Mouse (Mus musculus) myocyte (in vitro differentiated cells): Measurements from ENCODE around the gene Cryab. TPM values are rescaled to one million over a fixed set of nuclear protein-coding genes. Genes with fewer than 3 reads are reported as not detected.

Source experiments
- H3K27me3 ChIP-seq: one replicate; pipeline ENCODE4 v1.6.1; 2011; ENCODE audit not compliant: control insufficient read depth, insufficient read depth, insufficient read length
- H3K36me3 ChIP-seq: one replicate; pipeline ENCODE4 v1.6.1; 2011; ENCODE audit not compliant: control insufficient read depth, insufficient read depth
- H3K4me2 ChIP-seq: one replicate; pipeline ENCODE4 v1.6.1; 2011; ENCODE audit warnings: low read depth, control low read depth
- H3K4me3 ChIP-seq: one replicate; pipeline ENCODE4 v1.5.1; 2011; ENCODE audit warnings: mild to moderate bottlenecking, control low read depth, moderate library complexity
- H3K79me2 ChIP-seq: one replicate; pipeline ENCODE4 v1.6.1; 2011; ENCODE audit not compliant: control insufficient read depth, insufficient read depth
- H3ac ChIP-seq: one replicate; pipeline ENCODE4 v1.6.1; 2011; ENCODE audit not compliant: control insufficient read depth, insufficient read length
- CEBPB ChIP-seq: IDR thresholded peaks from 2 replicates; pipeline ENCODE4 v1.6.1; 2011; ENCODE audit warnings: mild to moderate bottlenecking, moderate library complexity; ENCODE audit not compliant: poor library complexity, insufficient read depth, severe bottlenecking
- E2F4 ChIP-seq: IDR thresholded peaks from one replicate; pipeline ENCODE4 v1.6.1; 2011; ENCODE audit warnings: mild to moderate bottlenecking, control low read depth, moderate library complexity; ENCODE audit not compliant: insufficient read depth
- MAX ChIP-seq: IDR thresholded peaks from one replicate; pipeline ENCODE4 v1.6.1; 2011; ENCODE audit warnings: low read depth, mild to moderate bottlenecking, control low read depth
- MYOD1 ChIP-seq, 3 experiments: IDR thresholded peaks; one replicate each; pipeline ENCODE4 v1.6.1; 2011; ENCODE audit warnings: control low read depth in 2 of 3, low read depth in 2 of 3, mild to moderate bottlenecking in 2 of 3, moderate library complexity in 1 of 3; ENCODE audit not compliant: insufficient read length in 2 of 3, control insufficient read depth in 1 of 3
- MYOG ChIP-seq, 3 experiments: IDR thresholded peaks; one replicate each; pipeline ENCODE4 v1.6.1; 2011; ENCODE audit warnings: control low read depth in 2 of 3, low read depth in 2 of 3, mild to moderate bottlenecking in 2 of 3; ENCODE audit not compliant: insufficient read length in 2 of 3, control insufficient read depth in 1 of 3, insufficient read depth in 1 of 3
- POLR2A ChIP-seq: IDR thresholded peaks from one replicate; pipeline ENCODE4 v1.6.1; 2011; ENCODE audit warnings: low read depth, mild to moderate bottlenecking, control low read depth, moderate library complexity; ENCODE audit not compliant: insufficient read length
- POLR2AphosphoS2 ChIP-seq: IDR thresholded peaks from one replicate; pipeline ENCODE4 v1.6.1; 2011; ENCODE audit warnings: low read depth, control low read depth; ENCODE audit not compliant: insufficient read length
- REST ChIP-seq: IDR thresholded peaks from one replicate; pipeline ENCODE4 v1.6.1; 2011; ENCODE audit warnings: mild to moderate bottlenecking, control low read depth, moderate library complexity; ENCODE audit not compliant: insufficient read depth, insufficient read length
- SRF ChIP-seq: IDR thresholded peaks from one replicate; pipeline ENCODE4 v1.6.1; 2011; ENCODE audit warnings: low read depth; ENCODE audit not compliant: control insufficient read depth, insufficient read length
- TCF12 ChIP-seq: IDR thresholded peaks from one replicate; pipeline ENCODE4 v1.6.1; 2011; ENCODE audit warnings: mild to moderate bottlenecking, control low read depth; ENCODE audit not compliant: poor library complexity, insufficient read depth, severe bottlenecking
- TCF3 ChIP-seq: IDR thresholded peaks from one replicate; pipeline ENCODE4 v1.6.1; 2011; ENCODE audit warnings: low read depth, control low read depth; ENCODE audit not compliant: insufficient read length
- USF1 ChIP-seq: IDR thresholded peaks from one replicate; pipeline ENCODE4 v1.6.1; 2011; ENCODE audit warnings: low read depth, mild to moderate bottlenecking, control low read depth, moderate library complexity
- polyA plus RNA-seq: library from polyadenylated mRNA; unstranded; fragments of >200 nt; fragmentation: generic; extraction: Trizol; gene quantifications from one replicate; pipeline ENCODE4 v1.2.1, GENCODE M21; 2012; ENCODE audit warnings: missing spikeins

Cryab gene
- polyA plus RNA-seq, 1 experiment = 915 TPM

DNA sequence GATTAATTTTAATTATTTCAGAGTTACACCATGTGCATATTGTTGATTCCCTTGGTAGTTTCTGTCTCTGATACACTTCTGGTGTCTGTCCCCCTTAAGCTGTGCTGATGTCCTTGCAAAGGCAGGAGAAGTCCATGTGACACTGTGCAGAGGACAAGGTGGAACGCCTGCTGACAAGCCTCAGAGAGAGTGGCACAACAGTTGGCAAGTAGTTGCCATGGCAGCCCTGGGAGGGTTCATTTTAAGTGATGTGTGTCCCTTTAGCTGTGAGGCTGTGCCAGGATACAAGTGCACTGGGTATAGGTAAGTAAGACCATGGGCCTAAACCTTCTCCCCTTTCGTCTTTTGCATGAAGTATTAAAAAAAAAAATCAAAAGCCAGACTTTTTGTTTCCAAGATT lies 18.9 kb downstream of the Cryab start:
- Histone ChIP-seq H3K4me2 (no peak overlapping the region), H3ac (no peak overlapping the region), H3K79me2 (peaks cover 3% of the 10 kb centered on the region), H3K4me3 (no peak overlapping the region), H3K36me3 (no peaks in the 10 kb centered on the region), H3K27me3 (no peaks in the 10 kb centered on the region)
- TF ChIP-seq MYOG (IDR thresholded peaks at IDR 0.05; ENCODE audit: control insufficient read depth in 1 of 3, insufficient read depth in 1 of 3, insufficient read length in 2 of 3, low read depth in 2 of 3) (no peak), USF1 (no peak), POLR2AphosphoS2 (no peak), POLR2A (no peak), SRF (no peak), TCF3 (no peak), CEBPB (no peak), MAX (no peak), E2F4 (no peak), REST (no peak), MYOD1 (IDR thresholded peaks at IDR 0.05; ENCODE audit: control insufficient read depth in 1 of 3, insufficient read length in 2 of 3, low read depth in 2 of 3) (no peak), TCF12 (no peak)

DNA sequence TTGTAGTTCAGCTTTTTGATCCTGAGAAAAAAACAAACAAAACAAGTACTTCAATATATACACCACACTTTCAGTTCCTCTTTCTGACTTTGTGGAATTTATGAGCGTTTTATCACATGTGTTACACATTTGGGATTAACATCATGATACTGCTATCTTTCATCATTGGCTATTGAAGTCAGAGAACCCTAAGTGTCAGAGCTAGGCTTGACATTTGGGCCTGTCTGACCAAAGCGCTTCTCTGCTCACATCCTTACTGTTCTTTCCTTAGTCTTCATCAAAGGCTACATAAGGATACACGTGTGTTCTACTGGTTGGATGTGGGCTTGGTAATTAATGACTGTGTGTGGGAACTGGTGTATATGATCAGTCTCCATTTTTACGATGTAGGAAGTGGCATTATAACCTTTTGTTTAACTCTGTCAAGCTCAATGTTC lies 22.9 kb downstream of the Cryab start:
- no peaks in the 10 kb centered on the region for H3K36me3 ChIP-seq
- no peaks in the 10 kb centered on the region for H3K27me3 ChIP-seq
- no peak overlapping the region for H3ac ChIP-seq
- peak overlapping the region; percentile 39 for H3K4me3 ChIP-seq
- peak overlapping the region; percentile 97 for H3K4me2 ChIP-seq
- H3K79me2 ChIP-seq = peaks cover 4% of the 10 kb centered on the region
- TF ChIP-seq TCF3 (no peak), CEBPB (no peak), MAX (no peak), MYOD1 (IDR thresholded peaks at IDR 0.05; ENCODE audit: control insufficient read depth in 1 of 3, insufficient read length in 2 of 3, low read depth in 2 of 3) (no peak), SRF (no peak), USF1 (no peak), POLR2A (no peak), TCF12 (no peak), POLR2AphosphoS2 (no peak)

DNA sequence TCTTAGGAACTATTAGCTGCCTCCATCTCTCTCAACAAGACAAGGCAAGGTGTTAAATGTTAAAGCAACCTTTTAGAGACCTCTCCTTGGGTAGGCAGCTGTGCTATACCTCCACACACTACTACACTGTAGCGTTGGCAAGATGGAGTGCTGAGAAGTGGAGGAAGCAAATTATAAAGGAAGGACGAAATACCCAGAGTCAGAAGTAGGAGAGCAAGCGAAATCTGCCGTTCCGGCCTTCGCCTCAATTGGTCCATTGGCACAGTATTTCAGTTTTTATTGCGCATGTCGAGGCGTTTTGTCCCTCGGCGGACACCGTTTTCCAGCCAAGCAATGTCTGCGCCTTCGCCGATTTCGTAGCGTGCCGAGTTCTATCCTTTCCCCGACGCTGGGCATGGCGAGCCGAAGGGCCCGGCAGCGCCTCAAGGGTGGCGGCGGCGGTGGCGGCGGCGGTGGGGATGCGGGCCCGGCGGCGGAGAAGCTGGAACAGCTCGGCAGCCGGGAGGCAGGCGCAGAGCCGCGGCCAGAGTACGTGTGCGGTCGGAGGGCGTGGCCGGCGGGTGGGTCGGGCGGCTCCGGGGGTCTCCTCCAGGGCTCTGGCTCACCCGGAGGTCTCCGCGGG lies 24.0 kb downstream of the Cryab start, which contains the start of the genes Alg9 and 1110032A03Rik:
Gene Alg9, plus strand, starts transcription at position 29 of the 622 bp plus-strand sequence.
Gene 1110032A03Rik, minus strand, starts transcription at position 530 of the 622 bp plus-strand sequence.
- Histone ChIP-seq H3K4me3 (peak within 1 kb of the TSS; percentile 39), H3ac (peak within 1 kb of the TSS; percentile 71), H3K36me3 (no peaks in the 10 kb centered on the region), H3K27me3 (no peaks in the 10 kb centered on the region), H3K4me2 (peak within 1 kb of the TSS; percentile 97), H3K79me2 (peaks cover 4% of the 10 kb centered on the region)
- TF ChIP-seq E2F4 (no peak), POLR2A (peak; percentile 55), TCF12 (no peak), MYOG (IDR thresholded peaks at IDR 0.05; ENCODE audit: control insufficient read depth in 1 of 3, insufficient read depth in 1 of 3, insufficient read length in 2 of 3, low read depth in 2 of 3) (peak in 1 of 3 experiments; percentile 14)

DNA sequence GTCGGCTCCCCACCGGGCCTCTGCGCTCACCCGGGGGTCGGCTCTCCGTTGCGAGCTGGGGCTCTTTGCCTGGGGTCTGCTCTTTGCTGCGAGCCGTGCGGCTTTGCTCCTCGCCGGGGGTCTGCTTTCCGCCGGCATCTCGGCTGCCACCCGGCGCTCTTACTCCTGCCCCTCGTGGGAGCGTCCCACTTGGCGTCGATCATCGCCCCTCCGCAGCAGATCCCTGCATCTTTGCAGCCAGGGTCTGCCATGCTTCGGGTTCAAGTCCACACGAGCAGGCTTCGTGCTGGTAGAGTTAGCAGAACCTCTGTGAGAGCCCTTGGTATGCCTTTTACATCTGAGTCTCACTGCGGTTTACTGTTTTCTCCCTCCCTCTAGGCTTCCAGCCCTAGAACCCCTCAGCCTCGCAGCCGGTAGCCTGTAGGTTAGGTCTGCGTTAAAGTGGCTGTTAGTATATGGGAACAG lies 24.6 kb downstream of the Cryab start:
- peak overlapping the region; percentile 81 for H3K4me2 ChIP-seq
- no peak for TF ChIP-seq E2F4
- no peak for TF ChIP-seq TCF3
- TF ChIP-seq CEBPB = no peak
- TF ChIP-seq POLR2A = no peak
- no peak for TF ChIP-seq POLR2AphosphoS2
- no peak for TF ChIP-seq SRF
- no peak for TF ChIP-seq MYOD1 (IDR thresholded peaks at IDR 0.05; ENCODE audit: control insufficient read depth in 1 of 3, insufficient read length in 2 of 3, low read depth in 2 of 3)
- TF ChIP-seq REST = no peak
- no peak for TF ChIP-seq TCF12
- TF ChIP-seq MAX = no peak
- no peak for TF ChIP-seq USF1
- TF ChIP-seq MYOG (IDR thresholded peaks at IDR 0.05; ENCODE audit: control insufficient read depth in 1 of 3, insufficient read depth in 1 of 3, insufficient read length in 2 of 3, low read depth in 2 of 3) = no peak
- no peaks in the 10 kb centered on the region for H3K36me3 ChIP-seq
- H3K79me2 ChIP-seq = peaks cover 4% of the 10 kb centered on the region
- H3K4me3 ChIP-seq = peak overlapping the region; percentile 39
- no peaks in the 10 kb centered on the region for H3K27me3 ChIP-seq
- peak overlapping the region; percentile 71 for H3ac ChIP-seq
